Mouse (Mus musculus): ENCODE measurements around the gene Hnrnpa0. TPM values are rescaled to one million over a fixed set of nuclear protein-coding genes. Genes with fewer than 3 reads are reported as not detected.

Hnrnpa0 gene
- polyA plus RNA-seq, 1 experiment from 2014 or later: 72.5 TPM

- 5% methylated on average over 8 of the region's 8 CpGs for WGBS
- peak overlapping the region; percentile 72 for H3K27ac ChIP-seq (replicated peaks; ENCODE audit: low read depth, low read length)
Measured at GRCm38 (mm10) chr13:58090643-58091042, 37.7 kb downstream of the Hnrnpa0 start.

GRCm38 (mm10) chr13:58084396-58084795, 44.0 kb downstream of the Hnrnpa0 start:
- no peak overlapping the region for H3K4me2 ChIP-seq (ENCODE audit: low read length)
- H3K27ac ChIP-seq (replicated peaks; ENCODE audit: low read depth, low read length): no peak overlapping the region
- ATAC-seq (ENCODE audit: low FRiP score, low TSS enrichment) (no peak), DNase-seq (no peak)
- no peaks in the 10 kb centered on the region for H3K4me1 ChIP-seq (ENCODE audit: control insufficient read depth, insufficient read depth, low read length)
- H3K27me3 ChIP-seq (ENCODE audit: control insufficient read depth, insufficient read depth, low read length): no peaks in the 10 kb centered on the region
- H3K9ac ChIP-seq (replicated peaks; ENCODE audit: low read length): no peak overlapping the region
- no peaks in the 10 kb centered on the region for H3K9me3 ChIP-seq (ENCODE audit: control insufficient read depth, low read length)
- no peak overlapping the region for H3K4me3 ChIP-seq (replicated peaks; ENCODE audit: low read depth, low read length)
- WGBS: 97% methylated on average over 5 of the region's 5 CpGs
- peaks cover 13% of the 10 kb centered on the region; the same call in 1 of the 2 replicates for H3K36me3 ChIP-seq (ENCODE audit: control insufficient read depth, insufficient read depth, low read length)

More at GRCm38 (mm10) chr13:58090643-58091042, 37.7 kb downstream of the Hnrnpa0 start:
- no peaks in the 10 kb centered on the region for H3K27me3 ChIP-seq (ENCODE audit: control insufficient read depth, insufficient read depth, low read length)
- H3K36me3 ChIP-seq (ENCODE audit: control insufficient read depth, insufficient read depth, low read length): 0 out of 2 replicates have a peak, but pooled peaks cover 9% of the 10 kb centered on the region
- H3K9me3 ChIP-seq (ENCODE audit: control insufficient read depth, low read length): no peaks in the 10 kb centered on the region
- ATAC-seq (ENCODE audit: low FRiP score, low TSS enrichment) (peak; percentile 80), DNase-seq (peak; percentile 83)
- H3K4me2 ChIP-seq (ENCODE audit: low read length): peak overlapping the region; percentile 39
- H3K4me1 ChIP-seq (ENCODE audit: control insufficient read depth, insufficient read depth, low read length): peaks cover 13% of the 10 kb centered on the region
- no peak overlapping the region for H3K9ac ChIP-seq (replicated peaks; ENCODE audit: low read length)
- no peak overlapping the region for H3K4me3 ChIP-seq (replicated peaks; ENCODE audit: low read depth, low read length)

- ATAC-seq (ENCODE audit: low FRiP score, low TSS enrichment): no peak
- no peaks in the 10 kb centered on the region for H3K4me1 ChIP-seq (ENCODE audit: control insufficient read depth, insufficient read depth, low read length)
- H3K4me3 ChIP-seq (replicated peaks; ENCODE audit: low read depth, low read length): no peak overlapping the region
- 79% methylated on average over 11 of the region's 11 CpGs for WGBS
- no peak overlapping the region for H3K4me2 ChIP-seq (ENCODE audit: low read length)
- no peak for DNase-seq
- H3K27me3 ChIP-seq (ENCODE audit: control insufficient read depth, insufficient read depth, low read length): no peaks in the 10 kb centered on the region
- H3K36me3 ChIP-seq (ENCODE audit: control insufficient read depth, insufficient read depth, low read length): peaks cover 13% of the 10 kb centered on the region; the same call in 1 of the 2 replicates
- H3K27ac ChIP-seq (replicated peaks; ENCODE audit: low read depth, low read length): no peak overlapping the region
- H3K9me3 ChIP-seq (ENCODE audit: control insufficient read depth, low read length): no peaks in the 10 kb centered on the region
- H3K9ac ChIP-seq (replicated peaks; ENCODE audit: low read length): no peak overlapping the region
Measured at GRCm38 (mm10) chr13:58083521-58083920, 44.8 kb downstream of the Hnrnpa0 start.

DNA sequence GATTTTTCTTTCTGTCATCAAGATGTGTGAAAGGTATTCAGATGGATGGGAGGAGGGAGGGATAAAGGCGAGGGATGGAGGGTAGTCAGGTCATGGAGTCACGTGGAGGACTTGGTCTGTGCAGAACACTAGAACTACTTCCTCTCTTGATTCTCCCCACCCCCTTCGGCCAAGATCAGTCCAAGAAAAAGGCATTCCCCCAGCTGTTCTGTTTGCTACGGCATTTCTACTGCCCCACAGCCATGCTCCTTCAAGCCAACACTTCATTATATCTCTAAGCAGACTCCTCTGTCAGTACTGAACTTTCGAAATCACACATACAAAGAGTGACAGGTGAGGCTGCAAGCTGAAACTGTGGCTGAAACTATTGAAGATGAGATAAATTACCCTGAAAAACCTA, 45.3 kb downstream of the Hnrnpa0 start:
- Histone ChIP-seq H3K27me3 (ENCODE audit: control insufficient read depth, insufficient read depth, low read length) (no peaks in the 10 kb centered on the region), H3K4me1 (ENCODE audit: control insufficient read depth, insufficient read depth, low read length) (no peaks in the 10 kb centered on the region), H3K27ac (replicated peaks; ENCODE audit: low read depth, low read length) (no peak overlapping the region), H3K4me3 (replicated peaks; ENCODE audit: low read depth, low read length) (no peak overlapping the region), H3K4me2 (ENCODE audit: low read length) (no peak overlapping the region), H3K36me3 (ENCODE audit: control insufficient read depth, insufficient read depth, low read length) (peaks cover 13% of the 10 kb centered on the region; the same call in 1 of the 2 replicates), H3K9me3 (ENCODE audit: control insufficient read depth, low read length) (no peaks in the 10 kb centered on the region), H3K9ac (replicated peaks; ENCODE audit: low read length) (no peak overlapping the region)
- 78% methylated on average over 5 of the region's 5 CpGs for WGBS
- no peak for DNase-seq
- no peak for ATAC-seq (ENCODE audit: low FRiP score, low TSS enrichment)

GRCm38 (mm10) chr13:58078361-58078760, 50.0 kb downstream of the Hnrnpa0 start:
- Histone ChIP-seq H3K4me2 (ENCODE audit: low read length) (no peak overlapping the region), H3K36me3 (ENCODE audit: control insufficient read depth, insufficient read depth, low read length) (peaks cover 4% of the 10 kb centered on the region; the same call in 1 of the 2 replicates), H3K9me3 (ENCODE audit: control insufficient read depth, low read length) (no peaks in the 10 kb centered on the region), H3K4me3 (replicated peaks; ENCODE audit: low read depth, low read length) (no peak overlapping the region), H3K27ac (replicated peaks; ENCODE audit: low read depth, low read length) (no peak overlapping the region), H3K27me3 (ENCODE audit: control insufficient read depth, insufficient read depth, low read length) (no peaks in the 10 kb centered on the region), H3K4me1 (ENCODE audit: control insufficient read depth, insufficient read depth, low read length) (no peaks in the 10 kb centered on the region), H3K9ac (replicated peaks; ENCODE audit: low read length) (no peak overlapping the region)
- WGBS: 90% methylated on average over 5 of the region's 5 CpGs
- DNase-seq (no peak), ATAC-seq (ENCODE audit: low FRiP score, low TSS enrichment) (no peak)

Other genes with a start within 250 kb of the Hnrnpa0 start
- 66.2 and 73.1 TPM in 2 replicates for gene Spock1, start 220.2 kb downstream of the Hnrnpa0 start, polyA plus RNA-seq (2014; fragmentation: Nextera tagmentation; extraction: Ambion mirVana)
- 10.0 and 10.1 TPM in 2 replicates for gene Klhl3, start 15.0 kb downstream of the Hnrnpa0 start, polyA plus RNA-seq (2014; fragmentation: Nextera tagmentation; extraction: Ambion mirVana)
- gene Idnk, start 29.1 kb upstream of the Hnrnpa0 start, polyA plus RNA-seq (2014; fragmentation: Nextera tagmentation; extraction: Ambion mirVana): 59.7 TPM in 2 replicates
- gene Ubqln1, start 87.1 kb upstream of the Hnrnpa0 start, polyA plus RNA-seq (2014; fragmentation: Nextera tagmentation; extraction: Ambion mirVana): 100 and 112 TPM in 2 replicates
- gene Gkap1, start 147.1 kb upstream of the Hnrnpa0 start, polyA plus RNA-seq (2014; fragmentation: Nextera tagmentation; extraction: Ambion mirVana): 25.2 TPM in 2 replicates
- gene Kif27, start 230.6 kb upstream of the Hnrnpa0 start, polyA plus RNA-seq (2014; fragmentation: Nextera tagmentation; extraction: Ambion mirVana): 1.3 and 2.3 TPM in 2 replicates